Mouse (Mus musculus) intestine, embryonic 14.5 days (tissue): ENCODE data around the gene Golga3. TPM values are rescaled to one million over a fixed set of nuclear protein-coding genes. Genes with fewer than 3 reads are reported as not detected.

Source experiments
- ATAC-seq: fragments of 200-750 bp; cut with Nextera tagmentation; replicated peaks from 2 replicates; pipeline ENCODE4 v1.8.0; 2017; ENCODE audit warnings: low read depth, moderate number of reproducible peaks, moderate TSS enrichment, moderate library complexity; ENCODE audit not compliant: low FRiP score, low TSS enrichment
- DNase-seq: peaks from one replicate; pipeline ENCODE4 v3.0.0-alpha.2; 2018; ENCODE audit warnings: low spot score
- H3K27ac ChIP-seq: fragments of 300-500 bp; sonication (generic); 2 replicates; pipeline ENCODE4 v1.5.1; 2014; ENCODE audit warnings: low read depth, mild to moderate bottlenecking, control low read depth
- H3K27me3 ChIP-seq: fragments of 300-500 bp; sonication (generic); replicated peaks from 2 replicates; pipeline ENCODE4 v1.6.1; 2014; ENCODE audit warnings: low read length, control low read depth; ENCODE audit not compliant: control insufficient read depth, insufficient read depth
- H3K36me3 ChIP-seq: fragments of 300-500 bp; sonication (generic); 2 replicates; pipeline ENCODE4 v1.6.1; 2014; ENCODE audit warnings: low read length, control low read depth; ENCODE audit not compliant: control insufficient read depth, insufficient read depth
- H3K4me1 ChIP-seq: fragments of 300-500 bp; sonication (generic); replicated peaks from 2 replicates; pipeline ENCODE4 v1.6.1; 2014; ENCODE audit warnings: low read length, control low read depth, mixed read lengths; ENCODE audit not compliant: control insufficient read depth, insufficient read depth
- H3K4me2 ChIP-seq: fragments of 300-500 bp; sonication (generic); 2 replicates; pipeline ENCODE4 v1.6.1; 2014; ENCODE audit warnings: low read length
- H3K4me3 ChIP-seq: fragments of 300-500 bp; sonication (generic); 2 replicates; pipeline ENCODE4 v1.5.1; 2014; ENCODE audit warnings: low read depth, low read length, control low read depth, mixed read lengths
- H3K9ac ChIP-seq: fragments of 300-500 bp; sonication (generic); 2 replicates; pipeline ENCODE4 v1.6.1; 2014; ENCODE audit warnings: mild to moderate bottlenecking, low read length
- H3K9me3 ChIP-seq: fragments of 300-500 bp; sonication (generic); 2 replicates; pipeline ENCODE4 v1.6.1; 2016; ENCODE audit warnings: low read length, control low read depth; ENCODE audit not compliant: control insufficient read depth
- WGBS: fragments of 180-500 bp; shearing (Covaris S2); extraction: QIAGEN DNeasy Blood & Tissue Kit; methylation state at CpG from one replicate; pipeline ENCODE4 v1.1.7; 2014; 5-methylcytosine and 5-hydroxymethylcytosine counted together
- polyA plus RNA-seq: library from polyadenylated mRNA; unstranded; fragments of >200 nt; fragmentation: Nextera tagmentation; extraction: Ambion mirVana; gene quantifications from 2 replicates; pipeline ENCODE4 v1.2.1, GENCODE M21; 2014

Golga3 gene
- polyA plus RNA-seq, 1 experiment from 2014 or later: 19.5 TPM

- no peak for ATAC-seq
- WGBS: 78% methylated on average over 6 of the region's 6 CpGs
- Histone ChIP-seq H3K36me3 (peaks cover 80% of the 10 kb centered on the region), H3K27ac (no peak overlapping the region), H3K4me1 (no peaks in the 10 kb centered on the region), H3K4me2 (no peak overlapping the region), H3K27me3 (no peaks in the 10 kb centered on the region), H3K4me3 (no peak overlapping the region), H3K9me3 (no peaks in the 10 kb centered on the region), H3K9ac (no peak overlapping the region)
- DNase-seq: no peak
These were observed 46.3 kb downstream of the Golga3 start for GRCm38 (mm10) chr5:110222757-110223156.

GRCm38 (mm10) chr5:110225056-110225455 is 48.6 kb downstream of the Golga3 start:
- Histone ChIP-seq H3K27ac (no peak overlapping the region), H3K4me3 (no peak overlapping the region), H3K36me3 (peaks cover 60% of the 10 kb centered on the region), H3K9me3 (no peaks in the 10 kb centered on the region), H3K9ac (no peak overlapping the region), H3K4me2 (no peak overlapping the region), H3K4me1 (peaks cover 2% of the 10 kb centered on the region), H3K27me3 (no peaks in the 10 kb centered on the region)
- no peak for DNase-seq
- WGBS: 92% methylated on average over 3 of the region's 3 CpGs
- no peak for ATAC-seq

- peaks cover 36% of the 10 kb centered on the region for H3K36me3 ChIP-seq
- ATAC-seq (no peak), DNase-seq (no peak)
- H3K9me3 ChIP-seq: no peaks in the 10 kb centered on the region
- peaks cover 10% of the 10 kb centered on the region for H3K4me1 ChIP-seq
- no peak overlapping the region for H3K4me3 ChIP-seq
- H3K27ac ChIP-seq: no peak overlapping the region
- no peaks in the 10 kb centered on the region for H3K27me3 ChIP-seq
- WGBS: 33% methylated on average over 1 of the region's 1 CpGs
- H3K9ac ChIP-seq: no peak overlapping the region
- no peak overlapping the region for H3K4me2 ChIP-seq
These were observed 50.9 kb downstream of the Golga3 start for GRCm38 (mm10) chr5:110227336-110227883.

- Histone ChIP-seq H3K4me3 (peak overlapping the region; percentile 98), H3K4me2 (peak overlapping the region; percentile 81), H3K9ac (peak overlapping the region; percentile 91), H3K4me1 (peaks cover 14% of the 10 kb centered on the region), H3K27ac (peak overlapping the region; percentile 94), H3K36me3 (peaks cover 25% of the 10 kb centered on the region), H3K9me3 (no peaks in the 10 kb centered on the region), H3K27me3 (no peaks in the 10 kb centered on the region)
- 6% methylated on average over 8 of the region's 8 CpGs for WGBS
- ATAC-seq (no peak), DNase-seq (no peak)
These were observed 53.9 kb downstream of the Golga3 start for GRCm38 (mm10) chr5:110230401-110230779.

GRCm38 (mm10) chr5:110230780-110231461 is 54.4 kb downstream of the Golga3 start, which contains the start of gene Ankle2:
Ankle2 (plus strand) TSS chr5:110231004.
- Histone ChIP-seq H3K9ac (peak within 1 kb of the TSS; percentile 91), H3K9me3 (no peaks in the 10 kb centered on the region), H3K4me2 (peak within 1 kb of the TSS; percentile 81), H3K27ac (peak within 1 kb of the TSS; percentile 94), H3K36me3 (peaks cover 30% of the 10 kb centered on the region), H3K27me3 (no peaks in the 10 kb centered on the region), H3K4me1 (peaks cover 14% of the 10 kb centered on the region), H3K4me3 (peak within 1 kb of the TSS; percentile 98)
- peak; percentile 98 for DNase-seq
- peak; percentile 97 for ATAC-seq
- WGBS: under 1% methylated on average over 73 of the region's 81 CpGs

- peak overlapping the region; percentile 91 for H3K9ac ChIP-seq
- 42% methylated on average over 13 of the region's 13 CpGs for WGBS
- DNase-seq: no peak
These were observed 55.1 kb downstream of the Golga3 start for GRCm38 (mm10) chr5:110231638-110232037.

GRCm38 (mm10) chr5:110232346-110232745 is 55.8 kb downstream of the Golga3 start:
- H3K4me3 ChIP-seq: no peak overlapping the region
- 89% methylated on average over 6 of the region's 6 CpGs for WGBS

More at GRCm38 (mm10) chr5:110231638-110232037, 55.1 kb downstream of the Golga3 start:
- Histone ChIP-seq H3K36me3 (peaks cover 36% of the 10 kb centered on the region), H3K4me3 (peak overlapping the region; percentile 98), H3K4me2 (peak overlapping the region; percentile 81), H3K4me1 (peaks cover 14% of the 10 kb centered on the region), H3K27ac (no peak overlapping the region), H3K9me3 (no peaks in the 10 kb centered on the region), H3K27me3 (no peaks in the 10 kb centered on the region)
- ATAC-seq: no peak

GRCm38 (mm10) chr5:110244091-110244490 is 67.6 kb downstream of the Golga3 start:
- H3K4me1 ChIP-seq: no peaks in the 10 kb centered on the region
- H3K9me3 ChIP-seq: no peaks in the 10 kb centered on the region
- H3K9ac ChIP-seq: no peak overlapping the region
- H3K27me3 ChIP-seq: no peaks in the 10 kb centered on the region
- ATAC-seq: no peak
- no peak for DNase-seq
- H3K4me2 ChIP-seq: no peak overlapping the region
- no peak overlapping the region for H3K27ac ChIP-seq
- H3K36me3 ChIP-seq: peaks cover 96% of the 10 kb centered on the region
- 79% methylated on average over 2 of the region's 2 CpGs for WGBS
- no peak overlapping the region for H3K4me3 ChIP-seq

More at GRCm38 (mm10) chr5:110232346-110232745, 55.8 kb downstream of the Golga3 start:
- Histone ChIP-seq H3K4me2 (peak overlapping the region; percentile 81), H3K36me3 (peaks cover 38% of the 10 kb centered on the region), H3K4me1 (peaks cover 14% of the 10 kb centered on the region), H3K27me3 (no peaks in the 10 kb centered on the region), H3K9ac (no peak overlapping the region), H3K27ac (no peak overlapping the region), H3K9me3 (no peaks in the 10 kb centered on the region)
- ATAC-seq (no peak), DNase-seq (no peak)

- H3K27ac ChIP-seq: no peak overlapping the region
- peaks cover 37% of the 10 kb centered on the region for H3K36me3 ChIP-seq
- H3K27me3 ChIP-seq: no peaks in the 10 kb centered on the region
- no peak overlapping the region for H3K4me3 ChIP-seq
- DNase-seq (no peak), ATAC-seq (no peak)
- no peaks in the 10 kb centered on the region for H3K9me3 ChIP-seq
- H3K4me1 ChIP-seq: peaks cover 6% of the 10 kb centered on the region
- WGBS: 82% methylated on average over 4 of the region's 4 CpGs
- H3K4me2 ChIP-seq: no peak overlapping the region
- no peak overlapping the region for H3K9ac ChIP-seq
These were observed 90.4 kb downstream of the Golga3 start for GRCm38 (mm10) chr5:110266941-110267340.
